Mouse (Mus musculus) left cerebral cortex, adult 2 months (tissue): ENCODE data around the gene Pxk. TPM values are rescaled to one million over a fixed set of nuclear protein-coding genes. Genes with fewer than 3 reads are reported as not detected.

Experiments
- DNase-seq, 2 experiments: peaks; one replicate each; pipeline ENCODE4 v3.0.0; 2021 to 2022; ENCODE audit warnings: low spot score in 2 of 2, mixed read lengths in 1 of 2; ENCODE audit errors: extremely low spot score in 1 of 2
- H3K27ac ChIP-seq: fragments of 200-600 bp; 2 replicates; pipeline ENCODE4 v1.8.1; 2022
- H3K4me3 ChIP-seq: fragments of 200-600 bp; 2 replicates; pipeline ENCODE4 v1.8.1; 2022
- CTCF ChIP-seq: fragments of 200-600 bp; IDR thresholded peaks from 2 replicates; pipeline ENCODE4 v1.8.1; 2022; ENCODE audit warnings: antibody characterized with exemption, mild to moderate bottlenecking, moderate library complexity
- intact Hi-C: fragments of 180-260 bp; cut with DNase I; formaldehyde crosslinking; loops from one replicate; pipeline ENCODE4 v1.15.1; 2025
- total RNA-seq, 2 experiments: library from RNA; stranded (reverse); gene quantifications; 2 replicates each; pipeline ENCODE4 v1.2.3; 2021

Pxk gene
- total RNA-seq, 2 experiments from 2014 or later: 34.5 to 36.6 TPM

DNA sequence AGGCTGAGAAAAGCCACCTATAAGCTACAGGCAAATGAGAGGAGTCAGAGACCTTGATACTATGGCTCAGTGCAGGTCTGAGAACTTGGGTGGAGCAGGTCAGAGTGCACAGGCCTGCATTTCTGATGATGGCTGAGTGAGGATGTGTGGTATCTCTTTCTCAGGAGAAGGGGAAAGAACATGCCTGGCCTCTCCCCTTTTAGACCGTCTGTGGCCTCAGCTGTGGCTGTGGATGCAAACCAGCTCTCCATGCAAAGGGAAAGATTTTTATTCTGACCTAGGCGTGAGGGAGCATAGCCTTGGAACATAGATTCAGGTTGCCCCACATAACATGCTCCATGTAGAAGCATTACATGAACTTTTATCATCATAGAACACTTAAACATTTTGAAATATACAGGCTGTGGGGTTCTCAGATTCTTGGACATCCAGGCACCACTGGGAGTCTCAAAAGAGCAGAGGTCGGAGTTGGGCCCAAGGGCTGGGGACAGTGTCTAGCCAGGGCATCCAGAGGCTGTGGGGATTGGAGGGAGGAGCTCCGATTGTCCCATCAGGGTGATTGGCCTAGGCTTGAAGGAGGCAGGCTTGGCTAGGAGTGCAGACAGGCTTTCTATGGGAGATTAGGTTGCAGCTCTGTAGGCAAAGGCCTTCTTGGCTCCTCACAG is 82.5 kb downstream of the Pxk start:
- H3K4me3 ChIP-seq: no peak overlapping the region
- H3K27ac ChIP-seq: no peak overlapping the region
- intact Hi-C loops: loop anchor here (5.0 kb wide), 1 partner anchor 167 kb away; no protein-coding TSS in a partner anchor
- TF ChIP-seq CTCF: no peak
- no peak for DNase-seq

DNA sequence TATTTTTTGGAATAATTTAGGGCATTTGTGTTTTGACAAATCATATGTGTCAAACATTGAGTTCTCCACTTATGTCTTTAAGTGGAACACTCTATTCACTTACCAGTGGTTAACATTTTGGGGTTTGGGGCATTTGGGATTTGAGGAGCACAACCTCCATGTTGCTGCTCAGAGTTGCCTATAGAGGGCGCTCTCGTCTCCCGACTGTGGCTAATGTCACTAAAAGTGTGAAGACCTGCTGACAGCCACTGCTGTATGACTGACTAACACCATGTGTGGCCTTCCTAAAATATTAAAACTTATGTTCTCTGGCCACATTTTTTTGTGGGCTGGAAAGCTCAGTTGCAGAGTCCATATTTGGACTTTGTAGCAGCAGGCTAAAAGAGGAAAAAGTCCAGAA is 85.3 kb downstream of the Pxk start:
- Histone ChIP-seq H3K4me3 (no peak overlapping the region), H3K27ac (no peak overlapping the region)
- peak; percentile 45 for TF ChIP-seq CTCF
- DNase-seq: no peak
- intact Hi-C loops: loop anchor here (5.0 kb wide), 1 partner anchor 164 kb away; no protein-coding TSS in a partner anchor

GRCm38 (mm10) chr14:8186278-8187045 is 88.5 kb downstream of the Pxk start:
- intact Hi-C loops: loop anchor here (1.0 kb wide), 1 partner anchor 23 kb away; no protein-coding TSS in a partner anchor
- Histone ChIP-seq H3K27ac (peak overlapping the region; percentile 66; the same call in 1 of the 2 replicates), H3K4me3 (no peak overlapping the region)
- TF ChIP-seq CTCF: no peak
- DNase-seq: peak in 1 of 2 experiments; percentile 59

DNA sequence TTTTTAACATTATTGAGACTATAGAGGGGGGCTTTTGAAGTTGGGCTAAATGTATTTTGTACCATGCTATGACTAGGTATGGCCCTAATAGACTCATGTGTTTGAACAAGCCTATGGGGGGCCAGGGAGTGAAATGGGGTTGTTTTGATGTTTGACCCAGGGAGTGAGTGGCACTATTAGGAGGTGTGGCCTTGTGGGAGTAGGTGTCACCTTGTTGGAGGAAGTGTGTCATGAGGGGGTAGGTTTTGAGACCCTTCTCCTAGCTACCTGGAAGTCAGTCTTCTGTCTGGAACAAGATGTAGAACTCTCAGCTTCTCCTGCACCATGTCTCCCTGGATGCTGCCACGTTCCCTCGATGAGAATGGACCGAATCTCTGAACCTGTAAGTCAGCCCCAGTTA is 92.5 kb downstream of the Pxk start:
- H3K4me3 ChIP-seq: no peak overlapping the region
- no peak for DNase-seq
- intact Hi-C loops: no loop called here
- TF ChIP-seq CTCF: no peak
- no peak overlapping the region for H3K27ac ChIP-seq

- intact Hi-C loops: no loop called here
- TF ChIP-seq CTCF: no peak
- Histone ChIP-seq H3K4me3 (no peak overlapping the region), H3K27ac (no peak overlapping the region)
- DNase-seq: no peak
These were observed 93.4 kb downstream of the Pxk start for GRCm38 (mm10) chr14:8191331-8191965.

GRCm38 (mm10) chr14:8192727-8193126 is 94.7 kb downstream of the Pxk start:
- TF ChIP-seq CTCF: no peak
- Histone ChIP-seq H3K4me3 (no peak overlapping the region), H3K27ac (no peak overlapping the region)
- intact Hi-C loops: no loop called here
- DNase-seq: no peak

GRCm38 (mm10) chr14:8200769-8201168 is 102.8 kb downstream of the Pxk start:
- TF ChIP-seq CTCF: no peak
- intact Hi-C loops: no loop called here
- Histone ChIP-seq H3K27ac (no peak overlapping the region), H3K4me3 (no peak overlapping the region)
- DNase-seq: no peak

DNA sequence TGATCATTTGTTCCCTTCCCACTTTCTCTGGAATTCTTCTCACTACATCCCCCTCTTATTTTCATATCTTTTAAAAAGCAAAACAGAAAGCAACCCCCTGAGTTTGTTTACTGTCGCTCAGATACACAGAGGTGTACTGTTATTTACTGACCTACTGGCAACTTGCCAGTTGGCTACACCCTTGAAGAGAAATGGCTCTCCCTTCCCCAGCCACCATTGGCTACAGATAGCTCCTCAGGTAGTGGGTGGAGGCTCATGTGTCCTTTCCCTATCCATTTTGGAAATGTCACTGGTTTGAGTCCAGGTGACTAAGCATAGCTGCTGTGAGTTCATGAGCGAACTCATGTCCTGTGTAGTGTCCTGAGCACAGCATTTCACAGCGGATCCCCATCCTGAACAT is 103.7 kb downstream of the Pxk start:
- intact Hi-C loops: no loop called here
- no peak for TF ChIP-seq CTCF
- Histone ChIP-seq H3K4me3 (no peak overlapping the region), H3K27ac (no peak overlapping the region)
- DNase-seq: no peak

- no peak for TF ChIP-seq CTCF
These were observed 108.3 kb downstream of the Pxk start for GRCm38 (mm10) chr14:8206179-8206910.

DNA sequence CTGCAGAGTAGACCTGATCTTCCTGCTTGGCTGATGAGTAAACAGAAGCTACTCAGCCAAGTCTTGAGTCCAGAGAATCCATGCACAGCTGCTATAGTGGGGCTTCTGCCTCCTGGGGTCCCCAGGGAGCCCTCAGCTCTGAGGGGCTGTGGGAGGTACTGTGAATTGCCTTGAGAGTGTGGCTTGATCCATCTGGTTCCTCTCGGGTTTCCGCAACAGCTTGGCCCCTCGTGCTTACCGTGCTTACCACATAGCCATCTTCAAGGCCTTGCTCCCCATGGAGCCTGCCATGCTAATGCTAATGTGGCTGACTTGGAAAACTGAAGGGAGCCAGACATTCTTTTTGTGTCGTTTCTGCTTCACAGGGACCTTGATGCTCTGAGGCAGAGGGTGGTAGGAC is 109.1 kb downstream of the Pxk start:
- no peak overlapping the region for H3K4me3 ChIP-seq
- no peak for DNase-seq
- intact Hi-C loops: no loop called here
- no peak for TF ChIP-seq CTCF
- no peak overlapping the region for H3K27ac ChIP-seq

More at GRCm38 (mm10) chr14:8206179-8206910, 108.3 kb downstream of the Pxk start:
- peak in 1 of 2 experiments; percentile 40 for DNase-seq
- Histone ChIP-seq H3K27ac (peak overlapping the region; percentile 8; the same call in 1 of the 2 replicates), H3K4me3 (no peak overlapping the region)
- intact Hi-C loops: no loop called here

DNA sequence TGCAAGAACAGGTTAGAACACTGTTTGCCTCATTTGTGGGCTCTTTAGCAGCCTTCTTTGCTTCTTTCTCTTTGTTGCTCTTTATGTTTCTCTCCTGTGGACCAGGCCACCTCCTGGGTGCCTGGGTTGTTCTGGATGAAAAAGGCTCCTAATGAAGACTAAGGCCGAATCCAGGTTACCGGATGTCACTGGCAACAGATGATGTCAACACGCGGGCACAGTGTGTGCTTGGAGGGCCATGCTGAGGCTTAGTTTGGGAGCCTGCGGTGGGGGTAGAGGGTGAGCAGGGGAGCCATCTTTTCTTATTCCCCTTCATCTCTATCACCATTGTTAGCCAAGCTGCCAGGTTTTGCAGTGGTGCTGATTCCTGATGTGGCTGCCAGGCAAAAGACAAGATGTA is 109.5 kb downstream of the Pxk start:
- no peak for TF ChIP-seq CTCF

More for the DNA sequence above, 109.5 kb downstream of the Pxk start:
- intact Hi-C loops: no loop called here
- H3K27ac ChIP-seq: no peak overlapping the region
- H3K4me3 ChIP-seq: no peak overlapping the region
- DNase-seq: no peak
